Mouse (Mus musculus) megakaryocyte, embryonic 14.5 days (primary cell): Measurements from ENCODE around the gene Mansc4.

ENCODE experiments used
- FLI1 ChIP-seq: IDR thresholded peaks from 2 replicates; pipeline ENCODE4 v1.6.1; 2012; ENCODE audit warnings: low read length, inconsistent platforms, mixed read lengths
- GATA1 ChIP-seq: IDR thresholded peaks from 3 replicates; pipeline ENCODE4 v1.6.1; 2012; ENCODE audit warnings: mixed read lengths, low read length, inconsistent platforms, borderline replicate concordance

DNA sequence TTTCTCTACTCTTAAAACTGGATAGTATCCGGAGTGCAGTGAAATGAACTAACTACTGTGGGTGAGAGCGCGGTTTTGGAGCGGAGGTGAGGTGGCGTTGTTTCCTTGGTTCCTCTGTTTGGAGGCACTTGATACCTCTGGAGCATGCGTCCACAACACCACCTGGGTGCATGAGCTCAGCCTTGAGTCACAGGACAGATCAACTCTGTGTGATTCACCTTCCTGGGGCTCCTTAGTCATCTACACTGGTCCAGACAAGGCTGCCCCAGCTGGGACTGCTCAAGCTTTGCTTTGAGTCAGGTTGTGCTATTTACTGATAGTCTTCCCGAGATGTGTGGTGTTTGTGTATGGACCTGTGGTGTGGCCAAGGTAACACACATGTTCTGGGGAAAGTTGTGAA lies 30.9 kb upstream of the Mansc4 start:
- no peak for TF ChIP-seq GATA1
- TF ChIP-seq FLI1, result no peak
